Mouse (Mus musculus): ENCODE data around the gene Atrip.

Gene Atrip

DNA sequence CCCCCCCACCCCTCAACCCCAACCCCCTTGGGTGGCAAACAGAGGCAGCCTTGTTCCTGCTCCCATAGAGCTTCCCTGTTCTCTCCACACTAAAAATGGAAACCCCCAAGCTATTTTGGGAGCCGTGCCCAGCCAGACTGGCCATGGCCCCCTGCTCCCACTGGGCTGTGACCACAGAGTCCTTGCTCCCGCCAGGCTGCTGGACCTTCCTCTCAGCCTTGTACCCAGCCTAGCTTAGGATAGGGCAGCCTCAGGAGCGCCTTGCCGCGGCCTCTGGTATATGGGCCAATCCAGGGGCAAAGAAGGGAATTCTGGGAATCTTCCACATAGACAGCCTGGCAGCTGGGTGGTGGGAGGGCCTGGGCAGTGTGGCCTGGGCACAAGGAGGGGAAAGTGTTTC, 23.9 kb upstream of the Atrip start:
- peak; percentile 63 for DNase-seq (ENCODE audit: low spot score)

DNA sequence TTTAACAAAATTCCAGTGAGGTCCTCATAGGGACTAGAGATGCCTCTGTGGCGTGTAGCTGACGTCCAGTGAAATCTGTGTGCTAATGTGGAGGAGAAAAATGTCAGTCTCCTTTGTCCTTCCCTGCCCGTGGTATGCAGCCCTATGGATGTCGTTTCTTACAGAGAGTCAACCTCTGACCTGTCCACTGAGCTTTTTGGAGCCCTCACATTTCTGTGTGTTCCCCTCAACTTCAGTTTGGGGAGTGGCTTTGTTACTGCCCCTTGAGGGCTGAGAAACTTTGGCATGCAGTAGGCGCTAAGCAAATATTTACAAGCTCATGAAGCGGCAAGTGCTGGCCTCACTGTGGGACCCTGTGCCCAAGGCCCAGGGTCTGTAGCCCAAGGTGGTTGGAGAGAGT, 23.4 kb upstream of the Atrip start:
- DNase-seq (ENCODE audit: low spot score) = no peak

- DNase-seq (ENCODE audit: low spot score) = no peak
Measured at GRCm38 (mm10) chr9:109096856-109097255, 22.9 kb upstream of the Atrip start.

GRCm38 (mm10) chr9:109096251-109096661, 22.3 kb upstream of the Atrip start:
- DNase-seq (ENCODE audit: low spot score) = no peak

GRCm38 (mm10) chr9:109095137-109095982, 21.4 kb upstream of the Atrip start, which contains the start of gene Plxnb1:
Plxnb1 (plus strand) TSS chr9:109095389.
- DNase-seq (ENCODE audit: low spot score) = peak; percentile 35

DNA sequence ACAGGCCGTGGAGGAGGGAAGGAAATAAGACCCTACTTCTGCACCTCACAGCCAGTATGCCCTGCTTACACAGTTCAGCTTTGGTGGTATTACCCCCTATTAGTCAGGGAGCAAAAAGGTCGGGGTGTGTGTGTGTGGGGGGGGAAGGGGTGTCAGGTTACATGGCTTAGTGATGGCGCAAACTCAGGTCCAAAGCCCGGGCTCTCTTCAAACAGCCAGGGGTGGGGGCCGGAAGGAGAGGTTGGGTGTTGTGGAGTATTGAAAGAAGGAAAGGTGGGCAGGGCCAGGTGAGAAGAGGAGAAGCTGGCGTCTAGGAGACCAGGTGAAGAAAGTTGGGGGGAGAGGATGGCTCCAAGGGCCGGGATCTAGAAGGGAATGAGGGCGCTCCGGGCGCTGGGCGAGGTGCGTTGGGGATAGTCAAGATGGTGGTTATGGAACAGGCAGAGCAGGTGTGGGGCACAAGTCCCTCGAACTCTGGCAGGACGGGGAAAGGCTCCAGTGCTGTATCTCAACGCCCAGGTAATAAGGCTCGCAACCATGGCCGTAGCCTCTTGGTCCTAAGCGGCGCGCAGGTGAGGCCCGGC, 20.7 kb upstream of the Atrip start:
- no peak for DNase-seq (ENCODE audit: low spot score)

- DNase-seq (ENCODE audit: low spot score) = no peak
Measured at GRCm38 (mm10) chr9:109093786-109094552, 20.0 kb upstream of the Atrip start.

- DNase-seq (ENCODE audit: low spot score) = no peak
Measured at GRCm38 (mm10) chr9:109092799-109093198, 18.9 kb upstream of the Atrip start.

GRCm38 (mm10) chr9:109091802-109092201, 17.9 kb upstream of the Atrip start:
- DNase-seq (ENCODE audit: low spot score) = no peak

GRCm38 (mm10) chr9:109090446-109090845, 16.5 kb upstream of the Atrip start:
- DNase-seq (ENCODE audit: low spot score) = no peak

DNA sequence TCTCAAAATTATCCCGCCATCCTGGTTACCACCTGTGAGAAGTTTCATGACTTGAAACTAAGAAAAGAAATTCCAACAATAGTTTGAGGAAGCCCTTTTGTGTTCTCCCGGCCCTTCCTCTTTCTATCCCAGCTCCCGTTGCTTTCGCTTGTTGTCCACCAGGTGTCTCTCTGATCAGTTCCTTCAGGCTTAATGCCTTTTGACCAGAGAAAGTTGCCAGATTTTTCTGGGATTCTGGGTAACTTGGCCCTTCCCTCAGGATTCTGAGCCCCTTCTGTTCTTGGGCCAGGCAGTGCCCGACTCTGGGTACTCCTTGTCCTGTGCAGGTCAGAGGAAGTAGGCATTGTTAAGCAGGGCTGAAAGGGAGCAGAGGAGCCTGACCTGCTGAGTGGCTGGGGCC, 14.1 kb upstream of the Atrip start:
- no peak for DNase-seq (ENCODE audit: low spot score)

GRCm38 (mm10) chr9:109084922-109085321, 11.0 kb upstream of the Atrip start:
- no peak for DNase-seq (ENCODE audit: low spot score)

DNA sequence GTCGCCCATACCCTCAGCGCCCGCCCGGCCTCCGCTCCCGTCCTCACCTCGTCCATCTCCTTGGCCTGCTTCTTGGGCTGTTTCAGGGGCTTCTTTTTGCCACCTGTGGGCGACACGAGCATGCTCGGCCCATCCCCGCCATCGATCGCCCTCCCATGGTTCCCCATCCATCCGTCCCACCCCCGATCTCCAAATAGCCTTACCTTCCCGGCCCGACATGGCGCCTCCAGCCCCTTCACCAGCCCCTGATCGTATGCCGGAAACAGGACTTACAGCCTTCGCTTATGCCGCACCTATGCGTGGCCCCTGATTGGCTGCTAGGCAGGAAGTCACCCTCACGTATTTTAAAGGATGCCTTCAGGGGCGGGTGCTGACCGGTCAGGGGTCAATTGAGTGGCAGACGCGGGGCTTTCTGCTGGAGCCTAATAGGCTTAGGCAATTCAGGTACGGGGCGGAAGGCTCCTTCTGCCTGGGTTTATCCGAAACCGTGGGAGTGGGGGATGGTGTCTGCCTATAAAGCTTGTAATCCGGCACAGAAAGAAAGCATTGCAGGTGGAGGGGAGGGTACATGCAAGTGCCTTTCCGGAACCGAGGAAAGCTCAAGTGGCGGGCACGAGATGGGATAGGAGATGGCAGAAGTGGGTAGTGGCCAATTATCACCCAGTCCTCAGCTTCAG, 8.3 kb upstream of the Atrip start, which contains the start of the genes Ccdc51 and Tma7:
Gene Ccdc51, plus strand, starts transcription at position 370 of the 677 bp plus-strand sequence.
Gene Tma7, minus strand, starts transcription at position 464 of the 677 bp plus-strand sequence.
- DNase-seq (ENCODE audit: low spot score) = peak; percentile 85

DNA sequence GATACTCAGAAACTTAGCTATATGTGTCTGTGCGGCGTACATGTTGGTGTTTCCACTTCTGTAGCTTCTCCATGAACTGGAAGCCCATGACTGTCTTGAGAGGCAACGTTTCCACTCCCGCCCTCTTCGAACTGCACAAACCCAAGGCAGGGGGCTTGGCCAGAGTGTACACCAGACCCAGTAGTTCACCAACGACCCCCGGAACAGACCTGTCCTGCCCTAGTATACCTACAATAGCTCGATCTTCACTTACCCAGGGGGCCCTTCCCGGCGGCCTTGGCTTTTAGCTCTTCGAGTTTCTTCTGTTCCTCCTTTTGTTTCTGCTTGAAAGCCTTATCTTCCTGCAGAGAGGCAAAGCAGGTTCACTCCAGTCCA, 7.8 kb upstream of the Atrip start:
- no peak for DNase-seq (ENCODE audit: low spot score)

DNA sequence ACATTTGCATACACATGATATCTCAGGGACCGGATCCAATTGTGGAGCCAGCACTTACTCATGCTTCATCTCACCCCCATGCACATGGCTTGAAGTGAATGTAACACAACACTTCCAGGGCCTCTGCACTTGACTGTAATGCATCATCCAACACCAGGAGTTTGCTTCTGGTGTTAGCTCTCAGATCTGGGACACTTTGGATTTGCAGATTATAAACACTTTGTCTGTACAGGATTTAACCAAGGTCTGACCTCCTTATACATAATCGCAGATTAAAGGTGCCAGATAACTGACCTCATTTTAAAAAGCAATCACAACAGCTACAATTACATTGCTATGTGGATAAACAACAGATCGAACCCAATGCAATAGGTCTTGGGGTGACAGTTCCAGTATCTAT, 6.6 kb upstream of the Atrip start:
- no peak for DNase-seq (ENCODE audit: low spot score)

GRCm38 (mm10) chr9:109068095-109068735, 5.7 kb downstream of the Atrip start:
- no peak for DNase-seq (ENCODE audit: low spot score)

GRCm38 (mm10) chr9:109060898-109061295, 13.0 kb downstream of the Atrip start:
- no peak for DNase-seq (ENCODE audit: low spot score)

- DNase-seq (ENCODE audit: low spot score) = no peak
Measured at GRCm38 (mm10) chr9:109060184-109060897, 13.6 kb downstream of the Atrip start.

DNA sequence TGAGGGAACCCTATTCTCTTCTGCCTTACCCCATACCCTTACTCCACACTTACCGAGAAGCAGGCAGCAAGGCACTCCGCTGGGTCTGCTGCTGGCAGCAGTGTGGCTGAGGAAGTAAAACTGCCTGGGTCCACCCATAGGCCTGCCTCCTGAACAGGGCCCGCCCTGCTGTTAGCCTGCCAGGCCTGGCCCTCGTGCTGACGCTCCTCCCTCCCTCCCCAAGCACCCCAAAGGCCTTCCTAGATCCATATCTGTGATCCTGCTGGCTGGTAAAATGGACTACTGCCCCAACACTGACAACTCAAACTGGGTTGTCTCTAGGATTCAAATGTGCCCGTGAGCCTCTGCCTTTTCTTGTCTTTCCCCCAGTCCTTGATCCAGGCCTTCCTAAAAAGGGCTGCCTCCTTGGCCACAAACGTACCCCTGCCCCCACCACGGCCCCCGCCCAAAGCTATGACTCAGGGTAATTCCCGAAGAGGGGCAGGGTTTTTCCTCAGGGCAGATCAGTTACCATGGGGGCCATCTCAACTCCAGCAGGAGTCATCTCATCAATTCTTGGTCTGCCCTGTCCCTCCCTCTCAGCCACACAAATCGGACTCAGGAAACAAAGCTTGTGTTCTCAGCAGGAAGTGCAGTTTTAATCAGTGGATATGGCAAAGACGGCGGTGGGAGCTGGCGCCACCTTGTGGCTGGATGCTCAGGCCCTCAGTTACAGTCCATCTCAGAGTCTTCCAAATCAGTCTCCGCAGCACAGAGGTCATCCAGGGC, 14.6 kb downstream of the Atrip start, which contains the start of gene Trex1:
Gene Trex1, minus strand, starts transcription at position 599 of the 768 bp plus-strand sequence.
- DNase-seq (ENCODE audit: low spot score) = peak; percentile 82
